Mouse (Mus musculus): Measurements from ENCODE around the gene Fam171a2.

DNA sequence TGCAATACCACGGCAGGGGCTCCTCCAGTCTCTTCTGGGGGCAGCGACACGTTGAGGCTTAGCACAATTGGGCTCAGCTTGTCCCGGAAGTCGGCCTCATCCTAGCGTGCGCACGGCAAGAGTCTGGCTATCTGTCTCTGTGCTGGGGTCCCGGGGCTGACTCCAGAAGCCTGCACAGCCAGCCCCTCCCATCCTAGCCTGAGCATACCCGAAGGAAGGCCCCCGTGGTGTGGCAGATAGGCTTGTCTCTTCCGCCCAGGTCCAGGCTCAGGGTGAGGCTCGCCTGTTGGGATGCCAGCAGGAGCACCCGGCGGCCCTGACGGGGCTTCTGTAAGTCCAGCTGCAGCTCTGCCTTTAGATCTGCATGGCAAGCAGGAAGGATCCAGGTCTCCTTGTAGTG lies 13.1 kb upstream of the Fam171a2 start:
- TF ChIP-seq CTCF (IDR thresholded peaks at IDR 0.05; ENCODE audit: extremely low read depth, insufficient read length, insufficient replicate concordance, low read depth, low read length) (no peak), POLR2A (IDR thresholded peaks at IDR 0.05; ENCODE audit: low read depth, low read length) (no peak)

All from small intestine, adult 2 months (tissue).